Mouse (Mus musculus) heart, postnatal 36 days (tissue): ENCODE results near the gene Spin1. TPM values are rescaled to one million over a fixed set of nuclear protein-coding genes. Genes with fewer than 3 reads are reported as not detected.

Experiments used
- DNase-seq, 2 experiments: peaks; one replicate each; pipeline ENCODE4 v3.0.0; 2021 to 2022
- intact Hi-C: fragments of 180-260 bp; cut with DNase I; formaldehyde crosslinking; loops from one replicate; pipeline ENCODE4 v1.15.1; 2025
- total RNA-seq, 2 experiments: library from RNA; stranded (reverse); gene quantifications; 2 replicates each; pipeline ENCODE4 v1.2.3; 2021

Gene Spin1
- total RNA-seq, 2 experiments from 2014 or later, result 32.6 TPM

GRCm38 (mm10) chr13:51128417-51128816 lies 27.7 kb downstream of the Spin1 start:
- intact Hi-C loops, result no loop called here
- DNase-seq, result no peak

DNA sequence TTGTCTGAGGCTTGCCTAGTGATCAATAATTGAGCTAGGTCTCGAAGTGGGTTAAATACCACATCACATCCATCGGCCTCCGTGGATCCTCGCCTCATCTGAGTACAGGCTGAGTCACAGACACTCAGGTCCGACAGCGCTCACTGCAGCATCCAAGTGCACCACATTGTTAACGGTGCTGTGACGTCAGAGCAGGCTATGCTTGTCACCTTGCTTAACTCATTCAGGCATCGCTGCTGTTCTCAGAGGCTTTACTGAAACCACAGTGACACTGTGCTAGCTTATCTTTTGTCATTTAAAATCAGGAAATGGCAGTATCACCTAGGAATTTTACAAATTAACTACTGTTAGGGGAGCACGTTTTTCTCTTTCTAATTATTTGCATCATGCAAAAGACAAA lies 30.5 kb downstream of the Spin1 start:
- intact Hi-C loops, result no loop called here
- DNase-seq, result no peak

- intact Hi-C loops, result no loop called here
- no peak for DNase-seq
Observed at GRCm38 (mm10) chr13:51136315-51136714, 35.6 kb downstream of the Spin1 start.

GRCm38 (mm10) chr13:51136996-51137701 lies 36.5 kb downstream of the Spin1 start:
- intact Hi-C loops, result no loop called here

GRCm38 (mm10) chr13:51137702-51138031 lies 37.0 kb downstream of the Spin1 start:
- no peak for DNase-seq
- intact Hi-C loops, result no loop called here

More at GRCm38 (mm10) chr13:51136996-51137701, 36.5 kb downstream of the Spin1 start:
- no peak for DNase-seq

- DNase-seq, result no peak
- intact Hi-C loops, result no loop called here
Observed at GRCm38 (mm10) chr13:51147106-51147505, 46.4 kb downstream of the Spin1 start.

- no peak for DNase-seq
- intact Hi-C loops, result no loop called here
Observed at GRCm38 (mm10) chr13:51152966-51153669, 52.4 kb downstream of the Spin1 start.

GRCm38 (mm10) chr13:51153670-51154030 lies 53.0 kb downstream of the Spin1 start:
- DNase-seq, result no peak
- intact Hi-C loops, result no loop called here

DNA sequence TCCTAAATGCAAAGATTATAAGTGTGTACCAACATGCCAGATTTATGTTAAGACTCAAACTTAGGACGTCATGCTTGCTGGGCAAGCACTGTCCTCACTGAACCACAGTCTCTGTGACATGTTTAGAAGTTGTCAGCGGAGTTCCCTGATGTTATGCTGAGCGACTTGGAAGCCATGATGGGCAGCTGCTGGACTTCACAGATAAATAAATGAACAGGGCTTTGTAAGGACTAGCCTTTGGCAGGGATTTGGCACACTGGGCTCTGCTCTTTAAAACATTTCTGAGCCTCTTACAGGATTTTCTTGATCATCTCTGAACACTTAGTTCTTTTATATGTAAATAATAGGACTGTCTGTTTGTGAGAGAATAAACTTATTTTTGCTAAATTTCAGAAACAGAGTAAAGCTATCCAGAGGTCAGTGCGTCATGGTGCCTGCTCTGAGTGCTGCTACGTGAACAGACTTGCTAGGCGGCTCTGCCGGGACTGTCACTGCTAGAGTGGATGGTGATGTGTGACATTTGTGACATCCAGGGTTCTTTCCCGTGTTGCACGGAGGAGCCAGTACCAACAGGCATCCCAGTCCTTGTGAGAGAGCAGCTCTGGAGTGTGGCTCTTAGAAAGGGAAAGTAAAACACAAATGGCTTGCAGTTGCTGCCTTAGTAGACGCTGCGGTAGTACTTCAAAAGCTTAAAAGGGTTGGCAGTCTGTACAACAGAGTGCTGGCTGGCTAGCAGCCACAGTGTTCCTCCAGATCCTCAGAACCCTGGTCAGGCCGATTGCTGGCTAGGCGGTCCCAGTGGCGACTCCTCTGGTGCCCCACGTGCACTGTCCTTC lies 54.7 kb downstream of the Spin1 start:
- DNase-seq, result no peak

DNA sequence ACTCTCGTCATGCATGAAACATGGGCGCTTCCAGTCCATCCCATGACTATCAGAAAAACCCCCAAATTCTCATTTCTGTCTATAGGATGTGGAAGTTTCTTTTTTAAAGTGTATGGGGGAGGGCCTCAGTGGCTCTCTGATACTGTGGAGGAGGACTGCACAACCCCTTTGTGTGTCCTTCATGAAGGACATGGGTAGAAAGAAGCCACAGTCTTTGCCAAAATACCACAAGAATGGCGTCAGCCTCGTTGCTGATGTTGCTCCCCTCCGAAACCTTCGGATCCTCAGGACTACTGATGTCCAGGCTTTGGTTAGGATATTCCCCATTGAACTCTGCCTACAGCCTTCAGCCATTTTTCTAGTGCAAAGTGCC lies 55.3 kb downstream of the Spin1 start:
- DNase-seq, result no peak
- intact Hi-C loops, result no loop called here

More for the DNA sequence above, 54.7 kb downstream of the Spin1 start:
- intact Hi-C loops, result no loop called here

GRCm38 (mm10) chr13:51157291-51157690 lies 56.6 kb downstream of the Spin1 start:
- DNase-seq, result no peak
- intact Hi-C loops, result no loop called here

- intact Hi-C loops, result no loop called here
- DNase-seq, result no peak
Observed at GRCm38 (mm10) chr13:51161672-51162071, 61.0 kb downstream of the Spin1 start.

- no peak for DNase-seq
- intact Hi-C loops, result no loop called here
Observed at GRCm38 (mm10) chr13:51162246-51162645, 61.6 kb downstream of the Spin1 start.

DNA sequence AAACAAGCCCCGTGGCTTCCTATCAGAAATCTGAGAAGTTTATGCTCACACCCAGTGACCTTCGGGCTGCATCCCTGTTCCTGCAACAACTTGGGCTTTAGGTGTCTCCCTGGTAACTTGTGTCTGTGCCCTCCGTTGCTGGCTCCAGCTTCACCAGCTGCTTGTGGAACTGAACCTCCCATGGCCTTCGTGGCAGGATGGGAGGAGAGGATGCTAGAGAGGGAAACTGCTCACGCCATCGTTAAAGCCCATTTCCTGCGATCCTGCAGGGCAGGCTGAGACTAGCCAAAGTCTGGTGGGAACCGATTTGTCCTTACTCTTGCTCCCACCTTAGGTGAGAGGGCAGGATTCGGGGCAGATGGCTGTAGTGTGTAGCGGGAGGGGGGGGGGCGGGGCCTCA lies 66.0 kb downstream of the Spin1 start:
- no peak for DNase-seq
- intact Hi-C loops, result no loop called here

DNA sequence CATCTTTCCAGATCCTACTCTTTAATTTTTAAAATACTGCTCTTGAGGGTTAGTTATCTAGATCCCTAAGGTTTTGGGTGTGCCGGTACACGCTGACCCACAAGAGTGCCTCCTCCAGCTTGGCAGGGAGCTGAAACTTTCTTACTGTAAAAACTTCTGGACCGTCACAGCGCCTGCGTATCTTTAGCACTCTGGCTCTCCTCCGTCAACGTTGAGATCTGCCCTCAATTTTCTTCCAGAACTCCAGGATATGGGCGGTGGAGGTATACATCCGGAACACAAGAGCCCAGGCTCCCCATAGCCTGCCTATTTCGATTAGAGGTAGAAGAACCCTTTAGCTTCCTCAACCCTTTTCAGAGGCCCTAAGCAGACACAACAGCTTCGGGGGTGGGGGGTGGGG lies 69.5 kb downstream of the Spin1 start:
- intact Hi-C loops, result loop anchor here (2.0 to 5.0 kb wide), 4 partner anchors 67 to 221 kb away; no protein-coding TSS in a partner anchor
- DNase-seq, result peak; percentile 18 to 27

GRCm38 (mm10) chr13:51170691-51171680 lies 70.3 kb downstream of the Spin1 start, which contains the start of gene Nxnl2:
Gene Nxnl2 (plus strand): TSS chr13:51171022.
- DNase-seq, result peak; percentile 49
- intact Hi-C loops, result loop anchor here (2.0 to 5.0 kb wide), 4 partner anchors 68 to 222 kb away; no protein-coding TSS in a partner anchor

DNA sequence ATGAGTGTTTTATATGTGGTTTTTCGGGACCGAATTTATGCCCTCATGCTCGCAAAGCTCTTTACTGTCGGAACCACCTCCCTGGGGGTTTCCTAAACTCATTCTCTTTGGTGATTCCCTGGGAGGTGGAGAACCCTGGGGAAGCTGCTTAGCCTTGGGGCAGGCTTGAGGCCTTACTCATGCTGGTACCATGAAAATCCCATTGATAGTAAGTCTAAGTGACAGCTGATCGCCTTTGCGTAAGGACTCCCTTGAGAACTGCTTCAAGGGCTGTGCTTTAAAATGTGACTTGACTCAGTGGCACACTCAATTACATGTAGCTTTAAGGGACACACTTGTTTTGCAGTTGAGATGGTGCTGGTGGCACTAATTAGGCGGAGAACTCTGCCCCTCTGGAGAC lies 71.9 kb downstream of the Spin1 start:
- no peak for DNase-seq
- intact Hi-C loops, result loop anchor here (5.0 kb wide), 1 partner anchor 210 kb away; no protein-coding TSS in a partner anchor

DNA sequence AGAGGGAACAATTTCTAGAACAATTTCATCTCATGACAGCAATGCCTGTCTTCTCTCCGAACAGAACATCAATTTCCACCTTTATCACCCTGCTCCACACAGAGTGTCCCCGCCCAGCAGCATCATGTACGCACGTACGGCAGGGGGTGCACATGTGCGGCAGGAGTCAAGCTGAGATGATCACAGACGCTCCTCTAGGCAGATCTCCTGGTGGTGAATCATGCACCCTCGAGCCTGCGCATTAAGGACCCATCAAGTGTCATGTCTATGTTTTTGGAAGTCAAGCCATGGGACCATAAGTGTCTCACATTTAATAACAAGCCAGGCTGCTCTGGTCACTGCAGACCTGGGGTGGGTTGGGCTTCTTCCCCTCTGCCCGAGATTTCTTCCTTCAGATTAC lies 78.3 kb downstream of the Spin1 start:
- no peak for DNase-seq
- intact Hi-C loops, result no loop called here

DNA sequence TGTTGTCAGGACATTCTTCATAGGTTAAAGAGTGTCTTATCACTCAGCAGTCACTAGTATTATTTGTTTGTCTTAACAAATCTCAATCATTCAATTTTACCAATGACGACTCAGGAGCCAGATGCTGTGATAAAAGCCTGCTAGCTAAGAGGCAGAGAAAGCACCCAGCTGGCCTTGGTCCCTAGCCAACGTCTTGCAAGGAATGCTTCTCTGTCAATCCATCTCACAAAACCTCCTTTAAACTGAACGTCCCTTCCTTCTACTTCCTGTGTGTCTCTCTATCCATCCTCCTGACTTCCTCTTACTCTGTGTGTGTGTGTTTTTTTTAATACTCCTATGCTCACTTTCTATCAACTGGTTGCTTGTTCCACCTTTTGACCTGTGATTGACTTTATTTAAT lies 78.7 kb downstream of the Spin1 start:
- intact Hi-C loops, result no loop called here
- no peak for DNase-seq

DNA sequence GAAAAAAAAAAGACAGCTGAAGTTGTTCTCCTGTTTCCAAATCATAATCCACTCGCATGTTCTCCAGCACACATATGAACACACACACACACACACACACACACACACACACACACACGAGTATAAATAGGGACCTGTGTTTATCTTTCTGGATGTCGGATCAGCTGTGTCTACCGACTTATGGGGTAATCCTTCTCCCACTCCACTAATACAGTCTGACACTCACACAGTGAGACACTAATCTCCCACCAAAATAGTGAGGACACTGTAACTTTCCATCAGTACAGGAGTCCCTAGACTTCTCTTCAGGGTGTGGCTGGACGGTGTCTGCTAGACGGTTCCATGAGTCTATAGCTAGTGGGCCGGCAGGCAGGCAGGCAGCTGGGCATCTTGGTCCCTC lies 81.6 kb downstream of the Spin1 start:
- intact Hi-C loops, result no loop called here
- no peak for DNase-seq
